Mouse (Mus musculus) CD8-positive naive resting alpha-beta T cell, adult 2 months (primary cell): ENCODE data around the gene Amn1.

Source experiments
- DNase-seq, 2 experiments: peaks; one replicate each; pipeline ENCODE4 v3.0.0; 2022; ENCODE audit warnings: low read depth in 2 of 2, low spot score in 2 of 2

Amn1 gene

DNA sequence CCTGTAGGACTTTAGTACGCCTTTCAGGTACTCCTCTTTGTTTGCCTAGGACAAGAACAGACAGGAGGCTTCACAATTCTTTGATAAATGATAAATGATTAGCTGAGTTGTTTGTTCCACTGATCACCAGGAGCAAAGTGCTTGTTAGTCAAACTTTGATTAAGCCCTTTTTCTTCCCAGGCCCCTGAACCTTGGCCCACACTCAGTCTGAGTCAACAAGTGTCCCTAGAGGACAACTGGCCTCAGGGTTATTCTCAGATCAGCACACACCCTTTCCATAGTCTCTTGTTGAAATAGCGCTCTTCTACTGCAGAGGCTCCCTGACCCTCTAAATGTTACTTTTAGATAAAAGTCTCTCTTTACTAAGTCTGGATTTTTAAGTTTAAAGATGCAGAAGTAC lies 69.6 kb downstream of the Amn1 start:
- DNase-seq: no peak

- DNase-seq: no peak
Observed at GRCm38 (mm10) chr6:149116992-149117391, 71.5 kb downstream of the Amn1 start.

GRCm38 (mm10) chr6:149108909-149109308 lies 79.6 kb downstream of the Amn1 start:
- DNase-seq: no peak

GRCm38 (mm10) chr6:149107615-149108014 lies 80.9 kb downstream of the Amn1 start:
- no peak for DNase-seq
